Mouse (Mus musculus): ENCODE results near the gene Tmem185b. TPM values are rescaled to one million over a fixed set of nuclear protein-coding genes. Genes with fewer than 3 reads are reported as not detected.

Gene Tmem185b
- polyA plus RNA-seq, 1 experiment: 19.8 TPM

DNA sequence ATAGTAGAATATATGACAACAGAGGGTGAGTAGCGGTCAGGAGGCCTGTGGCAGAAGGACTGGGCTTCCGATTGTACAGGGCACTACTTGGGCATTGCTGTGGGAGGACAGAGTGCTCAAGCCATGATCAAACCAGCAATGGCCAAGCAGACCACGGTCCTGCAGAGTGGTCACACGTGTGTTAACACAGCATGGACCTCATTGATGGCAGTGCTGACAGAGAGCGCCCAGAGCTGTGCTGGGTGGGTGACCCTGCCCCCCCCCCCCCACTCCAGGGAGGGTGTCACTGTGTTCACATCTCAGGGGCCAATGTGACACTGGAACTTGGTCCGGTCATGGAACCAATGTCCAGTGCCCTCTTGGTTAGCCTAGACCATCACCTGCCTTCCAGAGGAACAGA is 6.2 kb downstream of the Tmem185b start:
- H3K27me3 ChIP-seq (replicated peaks): peaks cover 14% of the 10 kb centered on the region
- peaks cover 24% of the 10 kb centered on the region for H3K36me3 ChIP-seq (replicated peaks; ENCODE audit: low read length)
- no peak overlapping the region for H3K4me3 ChIP-seq (replicated peaks)
- peaks cover 35% of the 10 kb centered on the region for H3K9me3 ChIP-seq
- TF ChIP-seq FLI1 (IDR thresholded peaks at IDR 0.05; ENCODE audit: low read length) (no peak), GATA1 (IDR thresholded peaks at IDR 0.05; ENCODE audit: borderline replicate concordance, low read length) (no peak)
- peaks cover 10% of the 10 kb centered on the region; the same call in 1 of the 2 replicates for H3K4me1 ChIP-seq

DNA sequence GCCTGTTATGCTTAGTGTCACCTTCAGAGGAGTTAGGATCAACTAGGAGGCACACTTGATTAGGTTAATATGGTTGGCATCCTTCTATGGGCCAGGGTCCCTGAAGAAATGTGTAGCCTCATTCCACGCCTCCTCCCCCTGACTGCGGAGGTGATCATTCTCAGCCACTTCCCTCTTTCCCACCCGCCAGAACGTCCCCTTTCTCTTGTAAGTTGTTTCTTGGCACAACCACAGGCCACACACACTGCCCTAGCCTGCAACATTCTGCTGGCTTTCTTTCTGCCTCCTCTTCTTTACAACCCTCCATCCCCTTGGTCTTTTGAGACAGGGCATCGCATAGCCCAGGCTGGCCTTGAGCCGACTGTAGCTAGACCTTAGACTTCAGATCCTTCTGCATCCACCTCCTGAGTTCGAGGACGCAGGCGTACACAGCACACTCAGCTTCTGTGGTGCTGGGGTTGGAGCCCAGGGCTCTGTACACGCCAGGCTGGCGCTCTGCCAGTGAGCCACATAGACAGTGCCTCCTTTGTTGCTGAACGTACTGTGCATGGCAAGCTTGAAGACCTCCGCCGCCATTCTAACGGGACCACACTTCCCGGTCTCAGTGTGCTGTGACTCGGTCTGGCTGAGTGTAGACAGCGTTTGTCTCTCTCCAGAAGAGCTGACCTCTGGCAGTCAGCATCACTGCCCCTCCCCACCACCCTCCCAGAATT is 7.3 kb downstream of the Tmem185b start:
- no peak overlapping the region for H3K4me3 ChIP-seq (replicated peaks)

DNA sequence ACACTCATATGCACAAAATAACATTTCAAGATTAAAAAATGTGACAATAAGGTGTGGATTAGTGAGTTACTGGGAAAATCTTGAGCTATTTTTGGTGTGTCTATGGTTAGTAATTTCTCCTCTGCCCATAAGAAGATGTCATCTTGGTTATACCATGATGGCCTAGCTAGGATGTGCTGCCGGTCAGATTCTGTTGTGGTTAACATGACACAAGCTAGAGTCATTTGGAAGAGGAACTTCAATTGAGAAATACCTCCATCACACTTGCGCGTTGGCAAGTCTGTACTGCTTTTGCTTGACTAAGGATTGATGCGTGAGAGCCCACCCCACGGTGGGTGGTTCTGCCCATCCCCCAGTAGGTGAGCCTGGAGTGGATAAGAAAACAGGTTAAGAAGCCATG is 8.4 kb downstream of the Tmem185b start:
- Histone ChIP-seq H3K36me3 (replicated peaks; ENCODE audit: low read length) (peaks cover 2% of the 10 kb centered on the region), H3K9me3 (peaks cover 18% of the 10 kb centered on the region), H3K27me3 (replicated peaks) (peaks cover 25% of the 10 kb centered on the region), H3K4me1 (peaks cover 10% of the 10 kb centered on the region; the same call in 1 of the 2 replicates), H3K4me3 (replicated peaks) (no peak overlapping the region)
- TF ChIP-seq GATA1 (IDR thresholded peaks at IDR 0.05; ENCODE audit: borderline replicate concordance, low read length) (no peak), FLI1 (IDR thresholded peaks at IDR 0.05; ENCODE audit: low read length) (no peak)

More for the DNA sequence above, 7.3 kb downstream of the Tmem185b start:
- TF ChIP-seq FLI1 (IDR thresholded peaks at IDR 0.05; ENCODE audit: low read length) (no peak), GATA1 (IDR thresholded peaks at IDR 0.05; ENCODE audit: borderline replicate concordance, low read length) (no peak)
- Histone ChIP-seq H3K4me1 (peaks cover 10% of the 10 kb centered on the region; the same call in 1 of the 2 replicates), H3K9me3 (peaks cover 29% of the 10 kb centered on the region), H3K36me3 (replicated peaks; ENCODE audit: low read length) (peaks cover 13% of the 10 kb centered on the region), H3K27me3 (replicated peaks) (peaks cover 21% of the 10 kb centered on the region)

DNA sequence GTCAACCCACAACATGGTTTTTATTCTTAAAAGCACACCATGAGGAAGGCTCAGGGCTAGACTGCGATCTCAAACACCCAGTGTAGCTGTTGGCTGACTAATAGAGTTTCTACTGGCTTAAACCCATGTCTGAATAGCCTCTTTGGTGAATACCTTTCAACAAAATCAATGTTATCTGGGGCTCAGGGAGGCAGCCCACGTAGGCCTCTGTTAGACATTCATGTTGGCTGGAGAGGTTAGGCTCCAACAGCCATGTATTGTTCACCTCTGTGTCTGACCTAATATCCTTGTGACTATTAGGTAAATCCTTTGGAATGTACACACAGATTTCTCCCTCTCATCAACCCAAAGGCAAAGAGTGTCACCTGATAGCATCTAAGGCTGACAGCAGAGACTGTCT is 10.2 kb downstream of the Tmem185b start:
- TF ChIP-seq GATA1 (IDR thresholded peaks at IDR 0.05; ENCODE audit: borderline replicate concordance, low read length) (no peak), FLI1 (IDR thresholded peaks at IDR 0.05; ENCODE audit: low read length) (no peak)
- Histone ChIP-seq H3K4me3 (replicated peaks) (no peak overlapping the region), H3K4me1 (peaks cover 10% of the 10 kb centered on the region; the same call in 1 of the 2 replicates), H3K9me3 (peaks cover 12% of the 10 kb centered on the region), H3K27me3 (replicated peaks) (peaks cover 27% of the 10 kb centered on the region), H3K36me3 (replicated peaks; ENCODE audit: low read length) (no peaks in the 10 kb centered on the region)

DNA sequence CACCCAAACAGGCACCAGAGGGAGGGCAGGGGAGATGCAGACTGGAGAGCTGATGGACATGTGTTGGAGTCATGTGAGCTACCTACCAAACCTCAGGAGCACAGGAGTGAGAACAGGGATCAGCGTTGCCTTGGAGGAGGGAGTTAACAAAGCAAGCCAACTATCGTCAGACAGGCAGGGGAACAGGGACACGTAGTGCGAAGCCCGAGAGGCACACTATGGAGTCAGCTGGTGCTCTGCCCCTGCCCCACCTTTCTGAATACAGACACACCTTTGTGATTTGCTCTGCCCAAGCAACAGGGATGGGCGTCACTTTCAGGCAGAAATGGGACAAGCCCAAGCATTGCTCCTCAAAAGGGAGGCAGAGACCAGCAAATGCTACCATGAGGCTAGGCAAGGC is 11.7 kb downstream of the Tmem185b start:
- no peak for TF ChIP-seq GATA1 (IDR thresholded peaks at IDR 0.05; ENCODE audit: borderline replicate concordance, low read length)
- no peak for TF ChIP-seq FLI1 (IDR thresholded peaks at IDR 0.05; ENCODE audit: low read length)
- peaks cover 26% of the 10 kb centered on the region for H3K27me3 ChIP-seq (replicated peaks)

DNA sequence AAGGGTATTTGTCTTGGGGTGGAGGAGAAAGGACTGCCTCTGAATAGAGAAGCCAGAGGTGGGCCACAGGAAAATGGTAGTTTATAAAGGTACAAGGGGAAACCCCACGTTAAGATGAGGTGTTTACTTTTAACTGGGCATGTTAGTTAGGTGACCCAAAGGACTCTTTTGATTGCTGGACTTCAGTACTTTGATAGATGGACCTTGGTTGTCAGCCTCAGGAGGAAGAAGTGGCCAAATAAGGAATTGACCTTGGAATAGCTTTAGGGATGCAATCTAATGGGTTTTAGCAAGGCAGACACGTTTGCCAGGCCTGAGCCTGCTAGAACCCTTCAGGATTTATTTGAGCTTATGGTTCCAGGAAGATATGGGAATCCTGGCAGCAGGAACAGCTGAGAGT is 13.3 kb downstream of the Tmem185b start:
- TF ChIP-seq GATA1 (IDR thresholded peaks at IDR 0.05; ENCODE audit: borderline replicate concordance, low read length): no peak
- no peak for TF ChIP-seq FLI1 (IDR thresholded peaks at IDR 0.05; ENCODE audit: low read length)
- Histone ChIP-seq H3K36me3 (replicated peaks; ENCODE audit: low read length) (no peaks in the 10 kb centered on the region), H3K9me3 (0 out of 2 replicates have a peak, but pooled peaks cover 4% of the 10 kb centered on the region), H3K27me3 (replicated peaks) (peaks cover 27% of the 10 kb centered on the region), H3K4me1 (no peaks in the 10 kb centered on the region; the same call in 1 of the 2 replicates), H3K4me3 (replicated peaks) (no peak overlapping the region)

More for the DNA sequence above, 11.7 kb downstream of the Tmem185b start:
- peaks cover 10% of the 10 kb centered on the region; the same call in 1 of the 2 replicates for H3K4me1 ChIP-seq
- no peak overlapping the region for H3K4me3 ChIP-seq (replicated peaks)
- peaks cover 12% of the 10 kb centered on the region for H3K9me3 ChIP-seq
- H3K36me3 ChIP-seq (replicated peaks; ENCODE audit: low read length): no peaks in the 10 kb centered on the region

DNA sequence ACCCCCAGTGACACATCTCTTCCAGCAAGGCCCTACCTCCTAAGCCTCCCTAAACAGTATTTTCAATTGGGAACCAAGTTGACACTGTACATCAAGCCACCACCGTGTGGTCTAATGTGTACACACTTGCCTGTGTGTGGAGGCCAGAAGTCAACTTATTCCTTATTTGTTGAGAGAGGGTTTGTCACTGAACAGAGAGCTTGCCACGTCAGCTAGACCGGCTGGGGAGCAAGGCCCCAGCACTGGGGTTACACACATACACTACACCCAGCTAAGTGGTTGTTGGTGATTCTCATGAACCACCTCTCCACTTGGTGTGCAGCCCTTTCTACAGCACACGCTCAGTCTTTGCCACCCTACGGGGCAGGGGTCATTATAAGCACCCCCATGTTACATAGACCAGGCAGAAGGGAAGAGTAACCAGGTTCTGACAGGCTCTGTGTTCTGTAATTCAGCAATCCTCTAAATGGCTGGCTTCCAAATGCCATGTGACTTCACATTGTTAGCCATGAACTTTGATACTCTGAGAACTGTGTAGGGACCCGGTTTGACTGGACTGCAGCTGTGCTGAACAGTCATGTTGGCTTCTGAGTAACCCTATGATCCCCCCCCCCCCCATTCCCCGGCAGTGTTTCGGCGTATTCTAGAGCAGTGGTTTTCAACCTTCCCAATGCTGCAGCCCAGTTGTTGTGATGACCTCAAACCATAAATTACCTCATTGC is 15.0 kb downstream of the Tmem185b start:
- Histone ChIP-seq H3K9me3 (no peaks in the 10 kb centered on the region), H3K4me3 (replicated peaks) (no peak overlapping the region), H3K27me3 (replicated peaks) (peaks cover 26% of the 10 kb centered on the region), H3K4me1 (peaks cover 6% of the 10 kb centered on the region), H3K36me3 (replicated peaks; ENCODE audit: low read length) (no peaks in the 10 kb centered on the region)
- TF ChIP-seq FLI1 (IDR thresholded peaks at IDR 0.05; ENCODE audit: low read length) (no peak), GATA1 (IDR thresholded peaks at IDR 0.05; ENCODE audit: borderline replicate concordance, low read length) (no peak)

DNA sequence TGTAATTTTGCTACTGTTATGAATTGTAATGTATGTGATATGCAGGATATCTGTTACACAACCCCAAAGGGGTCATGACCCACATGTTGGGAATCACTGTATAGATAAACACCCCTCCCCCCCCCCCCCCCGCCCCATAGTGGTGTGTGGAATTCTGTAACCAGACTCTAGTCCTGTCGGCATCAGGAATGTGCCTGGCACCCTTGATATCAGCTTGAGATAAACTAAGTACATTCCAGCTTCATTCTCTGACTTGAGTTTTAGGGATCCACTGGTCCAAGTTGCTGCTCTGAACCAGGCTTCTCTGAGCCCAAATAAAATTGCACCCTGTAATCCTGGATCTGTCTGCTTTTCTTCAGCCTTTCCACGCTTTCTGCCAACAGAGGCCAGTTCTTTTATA is 15.6 kb downstream of the Tmem185b start:
- TF ChIP-seq GATA1 (IDR thresholded peaks at IDR 0.05; ENCODE audit: borderline replicate concordance, low read length): no peak
- no peak for TF ChIP-seq FLI1 (IDR thresholded peaks at IDR 0.05; ENCODE audit: low read length)
- peaks cover 28% of the 10 kb centered on the region for H3K27me3 ChIP-seq (replicated peaks)
- H3K4me1 ChIP-seq: peaks cover 6% of the 10 kb centered on the region
- H3K4me3 ChIP-seq (replicated peaks): no peak overlapping the region
- H3K9me3 ChIP-seq: no peaks in the 10 kb centered on the region
- H3K36me3 ChIP-seq (replicated peaks; ENCODE audit: low read length): no peaks in the 10 kb centered on the region

DNA sequence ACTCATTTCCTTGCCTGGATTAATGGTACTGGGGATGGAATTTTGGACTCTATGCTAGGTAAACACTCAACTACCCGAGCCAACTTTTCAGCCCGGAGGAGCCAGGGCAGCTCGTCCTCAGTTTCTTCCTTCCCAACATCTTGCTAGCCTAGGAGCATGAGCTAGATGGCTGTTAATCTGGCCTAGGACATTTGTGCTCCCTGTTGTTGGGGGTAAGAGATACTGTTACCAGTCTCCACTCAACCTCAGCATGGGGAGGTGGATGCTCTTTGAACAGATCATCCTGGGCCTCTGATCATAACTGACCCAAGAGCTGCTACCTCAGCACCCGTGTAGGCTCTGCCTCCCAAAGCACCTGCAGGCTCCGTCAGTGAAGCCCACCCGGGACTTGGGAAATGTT is 17.4 kb downstream of the Tmem185b start:
- Histone ChIP-seq H3K4me1 (peaks cover 6% of the 10 kb centered on the region), H3K4me3 (replicated peaks) (no peak overlapping the region), H3K27me3 (replicated peaks) (peaks cover 27% of the 10 kb centered on the region), H3K9me3 (no peaks in the 10 kb centered on the region), H3K36me3 (replicated peaks; ENCODE audit: low read length) (no peaks in the 10 kb centered on the region)
- TF ChIP-seq GATA1 (IDR thresholded peaks at IDR 0.05; ENCODE audit: borderline replicate concordance, low read length): no peak
- no peak for TF ChIP-seq FLI1 (IDR thresholded peaks at IDR 0.05; ENCODE audit: low read length)

Data from megakaryocyte, embryonic 14.5 days (primary cell).